Mouse (Mus musculus): ENCODE results near the gene Furin.
A peak's percentile ranks its signal among the peaks of the same experiment; 100 is the strongest.

Gene Furin

GRCm38 (mm10) chr7:80426363-80426762 lies 21.1 kb upstream of the Furin start:
- no peak for DNase-seq

GRCm38 (mm10) chr7:80424722-80425121 lies 19.5 kb upstream of the Furin start:
- DNase-seq, result no peak

GRCm38 (mm10) chr7:80422759-80423480 lies 17.7 kb upstream of the Furin start:
- no peak for DNase-seq

DNA sequence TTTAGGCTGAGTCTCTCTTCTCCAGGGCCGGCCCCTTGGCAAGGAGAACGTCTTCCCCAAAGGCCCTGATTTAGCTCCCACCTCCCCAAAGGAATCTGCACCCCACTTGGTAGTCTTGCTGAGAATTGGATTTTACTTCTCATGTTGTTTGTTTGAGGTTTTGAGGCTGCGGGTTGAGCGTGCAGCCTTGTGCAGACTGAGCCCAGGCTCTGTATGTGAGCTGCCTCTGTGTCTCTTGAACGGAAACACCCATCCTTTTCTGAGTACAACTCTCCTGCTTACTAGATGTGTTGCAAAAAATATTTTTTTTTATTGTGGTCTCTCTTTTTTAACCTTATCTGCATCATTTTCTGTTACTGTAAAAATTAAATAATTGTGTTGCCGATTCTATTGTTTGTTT lies 16.3 kb upstream of the Furin start:
- DNase-seq, result no peak

DNA sequence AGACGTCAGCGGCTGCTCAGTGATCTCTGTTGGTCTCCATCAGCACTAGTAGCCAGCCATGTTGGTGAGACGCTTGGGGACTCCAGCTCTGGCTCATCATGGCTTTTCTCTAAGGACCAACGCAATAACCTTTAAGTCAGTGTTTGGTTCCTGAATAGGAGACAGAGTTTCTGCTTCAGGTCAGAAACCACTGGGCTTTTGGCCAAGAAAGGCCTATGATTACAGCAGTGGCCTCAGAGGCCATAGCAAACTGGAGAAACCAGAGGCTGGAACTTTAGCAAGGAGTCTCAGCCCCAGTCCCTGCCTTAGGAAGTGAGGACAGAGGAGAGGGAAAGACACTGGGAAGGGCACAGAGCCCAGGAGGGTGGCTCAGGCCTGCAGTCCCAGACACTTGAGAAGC lies 15.3 kb upstream of the Furin start:
- DNase-seq, result no peak

- no peak for DNase-seq
Observed at GRCm38 (mm10) chr7:80419278-80419677, 14.0 kb upstream of the Furin start.

DNA sequence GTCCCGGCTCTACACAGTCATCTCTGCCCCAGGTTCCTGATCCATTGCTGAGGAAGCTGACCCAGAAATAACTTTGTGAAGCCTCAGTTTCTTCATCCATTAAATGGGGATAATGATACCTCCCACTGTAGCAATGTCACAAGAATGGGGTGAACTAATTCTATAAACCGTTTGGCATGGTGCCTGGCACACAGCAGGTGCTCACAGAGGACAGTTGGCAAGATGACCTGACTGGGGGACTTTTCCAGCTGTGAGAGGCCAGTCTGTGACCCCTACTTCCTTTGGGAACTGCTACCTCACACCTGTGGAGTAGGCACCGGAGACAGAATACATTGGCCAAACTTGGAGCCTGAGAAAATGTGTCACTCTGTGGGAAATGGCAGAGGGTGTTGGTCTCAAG lies 12.8 kb upstream of the Furin start:
- DNase-seq, result no peak

GRCm38 (mm10) chr7:80417601-80418000 lies 12.4 kb upstream of the Furin start:
- no peak for DNase-seq

DNA sequence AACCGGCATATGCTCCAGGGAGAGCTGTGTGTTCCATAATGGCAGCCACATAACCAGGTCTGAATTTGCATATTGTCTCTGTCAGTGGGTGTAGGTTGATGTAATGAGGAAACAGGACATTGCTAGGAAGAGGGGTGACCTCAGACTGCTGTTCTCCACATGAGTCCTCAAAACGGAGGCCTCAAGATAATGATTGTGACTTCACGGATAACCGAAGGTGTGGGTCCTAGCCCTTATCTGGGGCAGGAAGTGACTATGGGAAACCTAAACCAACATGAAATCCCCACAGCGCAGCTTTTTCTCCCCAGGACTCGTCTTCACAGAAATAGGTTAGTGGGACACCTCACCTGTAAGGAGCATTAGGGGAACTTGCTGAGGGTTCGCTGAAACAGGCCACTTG lies 11.7 kb upstream of the Furin start:
- no peak for DNase-seq

DNA sequence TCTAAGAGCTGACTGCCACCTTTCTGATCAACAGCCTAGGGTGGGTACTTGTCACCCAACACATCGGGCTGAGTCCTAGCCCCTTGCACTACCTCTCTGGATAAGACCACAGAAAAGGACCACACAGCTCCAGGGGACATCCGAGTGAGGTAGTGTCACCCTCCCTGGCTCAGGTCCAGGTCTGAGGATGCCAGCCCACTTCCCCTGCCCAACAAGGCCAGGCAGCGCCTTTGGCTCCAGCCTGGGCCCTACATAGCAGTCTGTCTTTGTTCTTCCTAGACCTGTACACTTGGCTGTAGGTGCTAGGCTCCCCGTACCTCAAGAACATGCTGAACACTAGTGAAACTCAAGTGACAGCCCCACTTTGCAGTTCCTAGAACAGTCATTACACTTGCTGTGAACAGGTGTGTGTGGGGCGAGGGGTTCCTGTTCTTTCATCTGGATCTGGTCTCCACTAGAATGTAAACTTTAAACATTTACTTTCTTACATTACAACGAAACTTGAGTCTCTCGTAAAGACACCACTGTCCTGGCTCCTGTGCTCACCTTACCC lies 9.1 kb upstream of the Furin start:
- DNase-seq, result no peak

DNA sequence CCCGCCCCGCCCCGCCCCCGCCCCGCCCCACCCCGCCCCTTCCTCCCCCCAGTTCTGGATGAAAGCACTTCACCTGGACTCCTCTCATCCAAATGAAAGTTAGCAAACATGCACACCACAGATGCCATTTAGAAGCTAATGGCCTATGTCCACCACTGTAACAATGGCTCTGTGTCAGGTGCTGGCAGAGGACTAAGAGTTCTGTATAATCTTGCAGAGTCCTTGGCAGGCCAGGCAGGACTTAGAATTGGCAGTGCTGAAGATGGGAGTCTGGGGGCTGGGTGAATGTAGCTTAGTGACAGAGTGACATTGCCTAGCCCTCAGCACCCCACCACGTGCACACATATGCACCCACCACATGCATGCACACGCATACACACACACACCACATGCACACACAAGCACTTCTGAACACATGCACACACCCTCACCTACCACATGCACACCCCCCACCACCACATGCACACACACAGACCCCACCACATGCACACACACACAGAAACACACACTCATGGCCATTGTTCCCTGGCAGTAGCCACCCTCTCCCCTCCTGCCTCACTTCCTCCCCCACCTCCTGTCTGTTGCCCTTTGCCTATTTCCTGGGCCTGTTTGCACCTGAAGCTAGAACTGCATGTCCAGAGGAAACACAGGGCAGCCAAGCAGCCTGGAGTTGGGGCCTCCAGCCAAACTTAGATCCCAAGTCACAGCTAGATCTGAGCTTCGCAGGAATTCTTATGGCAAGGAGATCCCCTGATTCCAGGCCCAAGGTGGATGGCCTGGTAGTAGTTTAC lies 8.5 kb upstream of the Furin start:
- no peak for DNase-seq

DNA sequence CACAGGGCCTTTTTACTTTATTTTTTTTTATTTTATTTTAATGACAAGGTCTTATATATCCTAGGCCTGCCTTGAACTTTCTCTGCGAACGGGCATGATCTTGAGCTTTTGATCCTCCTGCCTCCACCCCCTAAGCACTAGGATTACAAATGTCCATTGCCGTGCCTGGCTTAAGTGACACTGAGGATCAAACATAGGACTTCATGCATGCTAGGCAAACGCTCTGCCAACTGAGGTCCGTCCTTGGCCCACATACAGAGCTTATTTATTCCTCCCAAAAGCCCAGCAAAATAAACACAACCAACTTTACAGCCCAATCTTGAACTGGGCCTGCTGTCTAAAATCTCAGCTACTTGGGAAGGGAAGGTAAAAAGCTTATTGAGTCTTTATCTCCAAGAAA lies 7.5 kb upstream of the Furin start:
- no peak for DNase-seq

- no peak for DNase-seq
Observed at GRCm38 (mm10) chr7:80412279-80412678, 7.0 kb upstream of the Furin start.

DNA sequence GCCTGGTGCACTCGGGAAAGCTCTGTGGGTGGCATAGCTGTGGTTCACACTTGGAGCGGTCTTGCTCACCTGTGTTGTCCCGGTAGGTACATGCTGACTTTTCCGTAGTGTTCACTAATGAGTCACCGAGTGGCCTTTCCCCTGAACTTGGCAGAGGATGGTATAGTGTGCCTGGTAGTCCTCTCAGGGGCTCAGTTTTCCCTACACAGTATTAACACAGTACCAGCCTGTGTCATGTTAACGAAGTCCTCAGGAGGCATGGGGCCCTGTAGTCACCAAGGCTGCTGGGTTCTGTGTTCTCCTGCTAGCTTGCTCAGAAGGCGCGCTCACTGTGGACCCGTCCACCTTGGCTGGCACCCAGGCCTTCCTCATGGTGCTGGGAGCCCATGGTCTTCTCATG lies 5.1 kb upstream of the Furin start:
- no peak for DNase-seq

DNA sequence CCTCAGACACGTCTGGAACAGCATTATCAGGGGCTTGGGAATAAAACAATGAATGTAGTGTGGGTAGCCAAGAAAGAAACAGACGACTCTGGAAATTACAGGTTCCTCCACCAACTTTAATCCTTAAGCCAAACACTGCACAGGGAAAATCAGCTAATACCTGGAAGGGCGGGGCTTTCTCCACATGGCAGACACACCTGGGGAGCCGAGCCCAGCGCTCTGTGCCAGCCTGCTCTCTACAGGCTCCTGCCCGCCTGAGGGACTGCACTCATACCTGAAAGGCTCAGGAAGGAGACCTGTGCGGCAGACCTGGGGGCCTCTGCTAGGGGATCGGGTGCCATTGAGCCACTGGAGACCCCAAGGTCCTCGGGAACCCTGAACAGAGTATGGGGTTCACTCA lies 2.5 kb upstream of the Furin start:
- DNase-seq, result no peak

- no peak for DNase-seq
Observed at GRCm38 (mm10) chr7:80406186-80406585, 950 bp upstream of the Furin start.

DNA sequence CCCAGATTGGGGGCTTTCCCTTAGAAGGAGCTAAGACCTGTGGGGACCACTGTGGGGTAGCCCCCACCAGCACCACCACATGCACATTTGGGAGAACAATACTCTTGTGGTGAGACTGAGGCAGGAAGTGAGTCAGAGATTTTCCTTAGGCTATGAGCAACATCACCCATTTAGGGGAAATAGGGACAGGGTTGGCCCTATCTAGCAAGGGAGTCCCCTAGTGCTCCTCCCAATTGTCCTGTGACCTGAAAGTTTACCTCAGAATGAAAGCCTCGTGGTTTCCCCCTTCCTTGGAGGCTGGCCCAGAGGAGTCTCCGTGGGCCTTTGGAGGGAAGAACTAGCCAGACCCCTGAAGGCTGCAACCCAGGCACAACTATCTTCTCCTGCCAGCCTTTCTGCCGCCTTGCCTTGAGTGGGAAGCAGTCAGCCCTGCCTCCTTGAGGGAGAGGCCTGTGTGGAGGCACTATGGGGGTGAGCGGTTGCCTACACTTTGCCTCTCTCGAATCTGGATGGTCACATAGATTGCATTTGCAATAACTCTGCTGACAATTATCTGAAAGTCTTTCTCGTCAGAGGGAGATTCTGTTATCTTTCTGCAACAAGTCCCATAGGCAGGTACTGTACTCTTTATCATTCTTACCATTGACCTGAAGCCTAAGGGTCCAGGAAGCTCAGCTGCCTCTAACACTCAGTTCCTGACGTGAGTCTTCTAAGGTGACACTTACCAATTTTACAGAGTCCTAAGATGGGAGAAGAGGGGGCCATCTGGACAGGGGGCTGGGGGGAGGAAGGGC lies 938 bp downstream of the Furin start:
- no peak for DNase-seq

DNA sequence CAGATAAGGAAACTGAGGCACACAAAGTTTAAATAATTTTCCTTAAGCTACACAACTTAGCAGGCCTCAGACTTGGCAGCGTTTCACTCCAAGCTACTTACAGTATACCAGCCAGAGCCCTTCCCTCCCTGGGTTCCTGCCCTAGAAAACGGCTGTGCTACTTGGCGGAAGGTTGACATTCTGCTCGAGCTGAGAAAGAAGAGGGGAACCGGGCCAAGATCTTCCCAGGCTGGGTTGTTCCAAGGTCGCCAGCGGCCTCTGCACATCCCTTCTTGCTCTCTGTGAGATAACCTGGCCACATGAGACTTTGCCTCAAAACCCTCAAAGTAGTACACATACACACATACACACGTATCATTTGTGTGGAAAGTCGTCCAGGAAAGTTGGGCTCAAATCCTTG lies 1.7 kb downstream of the Furin start:
- no peak for DNase-seq

DNA sequence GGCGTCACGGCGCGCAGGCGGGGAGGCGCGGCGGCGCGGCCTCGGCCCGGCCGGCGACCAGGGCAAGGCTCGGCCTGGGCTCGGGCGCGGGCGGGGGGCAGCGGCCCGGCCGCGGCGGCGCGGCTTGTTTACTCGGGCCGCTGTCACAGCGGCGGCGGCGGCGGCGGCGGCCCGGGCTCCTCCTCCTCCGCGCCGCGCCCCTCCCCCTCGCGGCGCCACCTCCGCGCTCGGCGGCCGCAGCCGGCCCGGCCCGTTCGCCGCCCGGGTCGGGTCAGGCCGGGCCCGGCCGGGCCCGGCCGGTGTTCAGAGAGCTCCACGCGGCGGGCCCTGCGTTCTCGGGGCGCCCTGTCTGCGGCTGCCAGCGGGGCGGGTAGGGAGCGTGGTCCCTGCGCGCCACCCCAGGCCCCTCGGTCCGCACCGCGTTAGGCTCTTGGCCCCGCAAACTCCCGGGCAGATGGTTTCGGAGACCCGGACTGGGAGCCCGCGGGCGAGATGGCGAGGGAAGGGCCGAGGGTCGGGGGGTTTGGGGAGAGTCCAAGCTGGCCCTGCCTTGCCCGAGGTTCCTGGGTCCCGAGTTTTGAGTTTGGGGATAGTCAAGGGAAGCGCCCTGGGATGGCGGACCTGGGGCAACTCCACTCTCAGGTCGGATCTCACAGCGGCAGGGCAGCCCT lies 2.5 kb downstream of the Furin start:
- DNase-seq, result peak; percentile 88

GRCm38 (mm10) chr7:80401860-80402641 lies 3.2 kb downstream of the Furin start:
- DNase-seq, result peak; percentile 63

GRCm38 (mm10) chr7:80401041-80401859 lies 4.0 kb downstream of the Furin start:
- peak; percentile 26 for DNase-seq
